Mouse (Mus musculus): ENCODE measurements around the gene Fam151a. TPM values are rescaled to one million over a fixed set of nuclear protein-coding genes. Genes with fewer than 3 reads are reported as not detected.
"Not testable (repeated sequence)": the region's sequence is repeated elsewhere in the genome, so short reads cannot be mapped to it uniquely, and the experiment has no call there.

Fam151a gene
- total RNA-seq, 2 experiments from 2014 or later = not detected

GRCm38 (mm10) chr4:106776998-106777397 lies 43.3 kb downstream of the Fam151a start:
- DNase-seq (ENCODE audit: low spot score) = no peak

DNA sequence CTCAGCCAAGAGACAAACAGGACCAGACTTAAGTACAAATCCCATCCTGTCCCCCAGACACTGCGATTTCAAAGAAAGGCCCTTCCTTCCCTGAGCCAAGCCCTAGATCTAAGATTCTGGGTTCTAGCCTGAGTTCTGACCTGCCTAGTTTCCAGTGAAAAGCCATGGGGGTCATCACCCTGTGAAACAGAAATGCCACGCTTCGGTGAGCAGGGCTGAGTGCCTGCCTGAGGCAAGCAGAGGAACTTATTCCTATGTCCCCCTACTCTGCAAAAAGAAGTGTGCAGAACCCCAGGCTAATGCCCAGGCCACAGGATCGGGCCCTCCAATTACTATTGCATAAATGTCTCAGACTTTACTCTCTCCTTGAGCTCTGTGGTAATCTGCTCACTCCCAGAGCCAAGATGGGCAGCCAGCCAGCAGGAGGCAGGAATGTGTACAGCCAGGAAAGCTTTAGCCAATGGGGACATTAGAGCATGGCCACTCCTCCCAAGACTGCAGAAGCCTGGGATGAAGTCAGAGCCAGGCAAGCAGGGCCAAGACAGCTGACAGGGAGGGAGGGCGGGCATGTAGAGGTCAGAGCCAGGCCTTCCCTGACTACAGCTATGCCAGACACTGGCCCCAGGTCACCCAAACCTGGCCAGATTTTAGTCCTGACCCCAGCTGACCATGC lies 44.6 kb downstream of the Fam151a start:
- DNase-seq (ENCODE audit: low spot score) = peak; percentile 98

GRCm38 (mm10) chr4:106780045-106780444 lies 46.4 kb downstream of the Fam151a start:
- no peak for DNase-seq (ENCODE audit: low spot score)

GRCm38 (mm10) chr4:106783137-106783536 lies 49.4 kb downstream of the Fam151a start:
- no peak for DNase-seq (ENCODE audit: low spot score)

- DNase-seq (ENCODE audit: low spot score) = no peak
Observed at GRCm38 (mm10) chr4:106784806-106785205, 51.1 kb downstream of the Fam151a start.

DNA sequence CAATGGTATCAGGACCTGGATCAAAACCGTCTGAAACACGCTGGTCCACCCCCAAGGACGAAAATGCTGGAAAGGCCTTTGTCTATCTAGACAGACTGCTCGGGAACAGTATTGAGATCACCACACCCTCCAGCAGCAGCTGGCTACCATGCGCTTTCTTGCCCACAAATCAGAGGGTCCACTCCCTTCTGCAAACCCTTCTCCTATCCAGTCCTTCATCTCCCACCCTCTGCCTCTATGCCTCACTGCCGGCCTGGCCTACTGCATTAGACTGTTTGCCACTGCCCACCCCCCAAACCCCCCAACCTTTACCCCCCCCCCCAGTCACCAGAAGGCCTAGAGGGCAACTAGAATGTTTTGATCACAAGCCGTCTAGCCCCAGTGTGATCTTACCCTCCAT lies 51.7 kb downstream of the Fam151a start:
- no peak for DNase-seq (ENCODE audit: low spot score)

GRCm38 (mm10) chr4:106785753-106786540 lies 52.3 kb downstream of the Fam151a start:
- DNase-seq (ENCODE audit: low spot score) = no peak

GRCm38 (mm10) chr4:106787830-106788229 lies 54.1 kb downstream of the Fam151a start:
- no peak for DNase-seq (ENCODE audit: low spot score)

DNA sequence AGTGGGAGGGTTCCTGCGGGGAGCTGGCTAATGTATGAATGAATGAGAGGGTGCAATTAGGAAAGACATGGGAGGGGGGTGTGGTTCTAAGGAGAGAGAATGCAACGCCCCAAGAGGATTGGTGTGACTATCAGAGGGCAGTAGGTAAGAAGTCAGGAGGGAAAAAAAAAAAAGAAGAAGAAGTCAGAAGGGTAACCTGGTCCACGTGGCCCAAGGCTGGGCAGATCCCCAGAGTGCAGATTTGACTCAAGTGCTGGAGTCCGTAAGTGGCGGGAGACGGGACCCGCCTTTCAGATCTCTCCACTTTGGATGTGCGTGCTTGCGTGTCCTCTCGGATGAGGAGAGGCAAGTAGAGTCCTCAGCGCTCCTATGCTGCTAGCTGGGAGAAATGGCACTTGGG lies 54.9 kb downstream of the Fam151a start:
- DNase-seq (ENCODE audit: low spot score) = no peak

DNA sequence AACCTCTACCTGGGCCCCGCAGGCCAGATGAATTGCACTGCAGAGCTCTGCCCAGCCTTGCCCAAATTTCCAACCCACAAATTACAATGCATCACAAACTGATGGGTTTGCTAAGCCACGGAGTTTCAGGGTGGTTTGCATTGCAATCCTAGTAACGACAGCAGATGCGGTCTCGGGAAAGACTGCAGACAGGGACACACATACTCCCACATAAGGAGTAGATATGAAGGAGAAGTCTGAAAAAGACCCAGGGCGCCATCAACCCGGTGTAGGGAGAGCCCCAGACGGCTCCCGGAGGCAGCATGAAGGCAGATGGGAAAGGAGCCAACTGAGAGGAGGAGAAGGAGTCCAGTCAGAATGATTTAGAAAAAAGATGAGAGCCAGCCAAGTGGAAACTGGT lies 56.0 kb downstream of the Fam151a start:
- no peak for DNase-seq (ENCODE audit: low spot score)

DNA sequence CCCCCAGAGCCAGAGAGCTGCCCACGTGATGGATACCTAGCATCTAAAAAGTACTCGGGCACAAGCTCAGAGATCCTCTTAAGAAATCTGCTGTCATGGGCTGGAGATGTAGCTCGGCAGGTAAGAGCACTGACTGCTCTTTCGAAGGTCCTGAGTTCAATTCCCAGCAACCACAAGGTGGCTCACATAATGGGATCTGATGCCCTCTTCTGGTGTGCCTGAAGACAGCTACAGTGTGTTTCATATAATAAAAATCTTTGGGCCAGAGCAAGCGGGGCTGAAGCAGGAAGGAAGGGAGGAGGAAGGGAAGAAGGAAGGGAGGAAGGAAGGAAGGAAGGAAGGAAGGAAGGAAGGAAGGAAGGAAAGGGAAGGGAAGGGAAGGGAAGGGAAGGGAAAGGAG lies 56.5 kb downstream of the Fam151a start:
- not testable (repeated sequence) for DNase-seq (ENCODE audit: low spot score)

DNA sequence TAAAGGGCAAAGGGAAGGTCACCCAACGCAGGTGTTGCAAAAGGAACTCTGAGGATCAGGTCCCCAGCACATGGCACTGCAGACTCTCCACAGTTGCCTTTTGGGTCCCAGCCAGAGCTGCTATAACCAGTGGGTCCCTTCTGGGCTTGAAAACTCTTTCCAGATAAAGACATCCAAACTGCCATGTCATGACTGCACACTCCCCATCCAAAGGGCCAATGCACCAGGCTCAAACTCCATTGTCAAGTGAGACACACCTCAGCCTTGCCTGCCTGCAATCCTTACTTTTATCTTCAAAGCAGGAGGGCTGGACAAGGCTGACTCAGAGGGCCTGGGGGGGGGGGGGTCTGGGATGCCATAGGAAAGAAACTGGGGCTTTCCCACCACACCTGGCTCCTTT lies 57.2 kb downstream of the Fam151a start:
- DNase-seq (ENCODE audit: low spot score) = no peak

- DNase-seq (ENCODE audit: low spot score) = no peak
Observed at GRCm38 (mm10) chr4:106792276-106792675, 58.6 kb downstream of the Fam151a start.

DNA sequence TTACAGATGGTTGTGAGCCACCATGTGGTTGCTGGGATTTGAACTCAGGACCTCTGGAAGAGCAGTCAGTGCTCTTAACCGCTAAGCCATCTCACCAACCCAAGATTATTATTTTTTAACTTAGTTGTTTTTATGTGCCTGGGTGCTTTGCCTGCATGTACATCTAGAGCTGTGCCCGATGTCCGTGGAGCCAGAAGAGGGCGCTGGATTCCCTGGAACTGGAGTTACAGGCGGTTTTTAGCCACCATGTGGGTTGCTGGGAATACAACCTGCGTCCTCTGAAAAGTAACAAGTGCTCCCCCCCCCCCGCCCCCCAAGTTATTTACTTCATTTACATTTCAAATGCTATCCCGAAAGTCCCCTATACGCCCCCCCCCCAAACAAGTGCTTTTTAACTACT lies 60.1 kb downstream of the Fam151a start:
- DNase-seq (ENCODE audit: low spot score) = not testable (repeated sequence)

GRCm38 (mm10) chr4:106794247-106794646 lies 60.6 kb downstream of the Fam151a start:
- DNase-seq (ENCODE audit: low spot score) = no peak

DNA sequence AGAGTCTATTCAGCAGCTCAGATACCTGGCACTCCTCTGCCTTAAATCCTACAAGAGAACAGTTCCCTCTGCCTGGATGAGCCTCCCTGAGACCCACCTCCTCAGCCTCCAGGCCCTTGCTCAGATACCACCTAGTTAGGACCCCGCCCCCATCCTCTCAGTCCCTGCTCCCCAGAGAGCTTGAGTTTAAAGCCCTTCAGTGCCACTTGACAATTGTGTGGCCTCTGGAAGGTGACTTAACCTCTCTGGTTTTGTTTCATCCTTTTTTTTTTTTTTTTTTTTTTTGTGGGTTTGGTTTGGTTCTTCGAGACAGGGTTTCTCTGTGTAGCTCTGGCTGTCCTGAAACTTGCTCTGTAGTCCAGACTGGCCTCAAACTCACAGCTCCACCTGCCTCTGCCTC lies 61.6 kb downstream of the Fam151a start:
- no peak for DNase-seq (ENCODE audit: low spot score)

Other genes starting within 250 kb of the Fam151a start
- not detected for gene Bsnd, start 241.6 kb upstream of the Fam151a start, total RNA-seq (2021)
- 1 to 10 TPM; 3.3 to 3.4 TPM for gene Dhcr24, start 172.9 kb upstream of the Fam151a start, total RNA-seq (2021)
- not detected for gene Lexm, start 116.6 kb upstream of the Fam151a start, total RNA-seq (2021)
- gene Ttc22, start 111.5 kb upstream of the Fam151a start, total RNA-seq (2021) = under 1 TPM in 1 of 2 experiments, not detected in 1; 0.09 TPM
- 1 to 10 TPM; 2.4 to 3.4 TPM for gene Pars2, start 82.8 kb upstream of the Fam151a start, total RNA-seq (2021)
- gene Ttc4, start 54.9 kb upstream of the Fam151a start, total RNA-seq (2021) = 10 to 100 TPM; 26.1 to 27.5 TPM
- under 1 TPM; 0.09 to 0.50 TPM for gene Mroh7, start 3.0 kb upstream of the Fam151a start, total RNA-seq (2021)
- gene Acot11, start 71.1 kb downstream of the Fam151a start, total RNA-seq (2021) = 10 to 100 TPM in 1 of 2 experiments, 1 to 10 TPM in 1; 9.9 to 13.2 TPM
- 10 to 100 TPM; 20.5 to 25.5 TPM for gene Ssbp3, start 176.8 kb downstream of the Fam151a start, total RNA-seq (2021)

All from gastrocnemius, adult 18-20 months (tissue).